Mouse (Mus musculus) forelimb bud, embryonic 11.5 days (tissue): Measurements from ENCODE around the gene Nvl.

Experiments
- DNase-seq: peaks from one replicate; pipeline ENCODE4 v3.0.0-alpha.2; 2012; ENCODE audit warnings: low read depth, low spot score

Nvl gene

GRCm38 (mm10) chr1:181143950-181144836, at the start of gene Nvl, which contains the start of gene Cnih4:
Nvl (minus strand) TSS chr1:181144204.
Cnih4 (plus strand) TSS chr1:181144693.
- DNase-seq: peak; percentile 95

DNA sequence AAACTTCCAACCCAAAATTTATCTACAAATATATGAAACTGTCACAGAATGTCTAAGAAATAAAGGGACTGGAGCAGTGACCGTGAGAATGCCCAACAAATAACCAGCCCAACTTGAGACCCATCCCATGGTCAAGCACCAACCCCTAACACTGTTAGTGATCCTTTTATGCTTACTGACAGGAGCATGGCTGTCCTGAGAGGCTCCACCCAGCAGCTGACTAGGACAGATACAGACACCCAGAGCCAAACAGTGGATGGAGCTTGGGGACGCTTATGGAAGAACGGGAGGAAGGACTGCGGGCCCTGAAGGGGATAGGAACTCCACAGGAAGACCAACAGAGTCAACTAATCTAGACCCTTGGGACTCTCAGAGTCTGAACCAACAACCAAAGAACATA, 44.9 kb upstream of the Nvl start:
- no peak for DNase-seq

DNA sequence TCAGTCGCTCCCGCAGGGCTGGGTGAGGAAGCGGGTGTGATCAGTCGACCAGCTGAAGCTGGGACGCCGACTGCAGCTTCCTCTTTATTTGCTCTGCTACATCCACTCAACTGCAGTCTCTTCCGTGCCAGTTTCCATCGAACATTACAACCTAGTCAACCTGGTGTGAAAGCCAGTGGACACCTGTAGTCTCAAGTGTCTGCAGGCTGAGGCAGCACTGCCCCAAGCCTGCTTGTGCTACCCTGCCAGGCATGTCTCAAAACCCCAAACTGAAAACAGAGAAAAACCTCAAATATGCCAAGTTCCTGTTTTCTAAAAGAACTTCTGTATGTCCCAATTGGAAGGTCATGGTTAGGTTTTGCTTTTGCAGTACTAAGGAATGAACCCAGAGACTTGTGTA, 26.2 kb upstream of the Nvl start:
- no peak for DNase-seq

GRCm38 (mm10) chr1:181168377-181168776, 24.4 kb upstream of the Nvl start:
- no peak for DNase-seq

DNA sequence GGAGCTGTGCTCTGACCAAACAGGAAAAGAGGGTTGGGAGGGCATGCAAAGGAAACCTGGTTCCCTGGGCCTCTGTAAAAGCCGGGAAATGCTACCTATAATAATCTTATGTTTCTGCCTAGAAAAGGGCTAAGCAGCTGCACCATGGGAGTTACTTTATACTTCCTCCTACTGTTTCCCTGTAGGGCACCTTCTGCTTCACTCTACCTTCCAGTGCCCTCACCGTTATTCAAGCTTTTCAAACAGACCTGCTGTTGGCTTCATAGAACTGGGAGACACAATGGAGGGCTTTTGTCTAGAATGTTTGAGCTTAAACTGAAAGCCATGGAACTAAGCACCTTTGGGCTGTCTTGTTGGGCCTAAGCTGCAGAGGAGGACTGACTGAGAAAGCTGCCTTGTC, 23.8 kb upstream of the Nvl start:
- DNase-seq: no peak

DNA sequence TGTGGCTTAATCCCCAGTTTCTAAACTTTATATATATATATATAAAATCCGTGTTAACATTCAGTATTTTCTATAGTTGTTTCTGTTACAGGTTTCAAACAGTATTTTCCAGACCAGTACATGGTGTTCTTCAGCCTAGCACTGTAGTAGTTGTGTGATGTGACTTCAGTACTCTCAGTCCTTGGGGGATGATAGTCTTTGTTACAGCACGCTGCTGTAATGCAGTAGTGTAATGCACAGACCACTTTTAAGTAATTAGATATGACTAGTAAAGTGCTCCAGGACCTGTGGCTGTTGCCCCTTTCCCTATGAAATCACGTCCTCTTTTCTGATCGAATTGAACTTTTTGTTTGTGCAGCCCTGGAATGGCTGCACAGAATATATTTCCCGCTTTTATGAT, 7.5 kb upstream of the Nvl start:
- DNase-seq: no peak

GRCm38 (mm10) chr1:181150827-181151534, 7.0 kb upstream of the Nvl start:
- DNase-seq: peak; percentile 87

- DNase-seq: no peak
Observed at GRCm38 (mm10) chr1:181150431-181150826, 6.4 kb upstream of the Nvl start.

DNA sequence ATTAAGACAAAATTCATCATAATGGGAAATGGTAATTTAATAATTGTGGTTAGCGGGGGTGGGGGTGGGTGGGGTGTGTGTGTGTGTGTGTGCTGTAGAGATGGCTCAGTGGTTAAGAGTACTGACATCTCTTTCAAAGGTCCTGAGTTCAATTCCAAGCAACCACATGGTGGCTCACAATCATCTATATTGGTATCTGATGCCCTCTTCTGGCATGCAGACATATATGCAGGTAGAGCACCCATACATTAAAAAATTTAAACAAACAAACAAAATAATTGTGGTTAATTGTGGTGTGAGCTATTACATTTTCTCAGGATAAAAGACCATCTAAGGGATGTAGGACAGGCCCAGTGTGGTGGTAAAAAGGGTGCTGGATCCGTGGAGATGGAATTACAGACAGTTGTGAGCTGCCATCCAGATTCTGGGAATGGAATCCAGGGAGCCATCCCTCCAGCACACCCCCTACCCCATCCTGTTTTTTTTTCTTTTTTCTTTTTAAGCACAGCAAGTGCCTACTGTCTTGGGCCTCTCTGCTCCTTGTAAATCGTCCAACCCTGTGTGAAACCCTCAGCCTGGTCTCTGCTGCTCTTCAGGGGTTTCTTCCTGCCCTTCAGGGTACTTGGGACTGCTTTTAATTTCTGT, 5.5 kb upstream of the Nvl start:
- no peak for DNase-seq

- no peak for DNase-seq
Observed at GRCm38 (mm10) chr1:181148540-181148939, 4.5 kb upstream of the Nvl start.

- DNase-seq: no peak
Observed at GRCm38 (mm10) chr1:181146187-181146586, 2.2 kb upstream of the Nvl start.

GRCm38 (mm10) chr1:181144966-181145365, 962 bp upstream of the Nvl start:
- DNase-seq: no peak

- DNase-seq: no peak
Observed at GRCm38 (mm10) chr1:181143609-181143949, 425 bp downstream of the Nvl start.

DNA sequence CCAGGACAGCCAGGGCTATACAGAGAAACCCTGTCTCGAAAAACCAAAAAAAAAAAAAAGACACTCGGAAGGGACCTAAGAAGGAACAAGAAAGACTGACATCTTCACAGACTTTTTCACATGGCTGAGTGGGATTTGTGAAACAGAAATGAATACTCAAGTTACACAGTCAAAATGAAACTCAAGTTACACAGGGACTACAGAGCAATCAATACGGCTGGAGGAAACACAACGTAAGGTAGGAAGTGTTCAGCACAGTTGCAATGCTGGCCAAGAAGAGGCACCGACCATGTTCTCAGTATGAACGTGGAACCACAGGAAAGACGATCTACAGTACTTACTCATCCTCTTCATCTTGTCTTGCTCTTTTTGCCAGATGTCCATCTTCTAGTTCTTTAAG, 5.3 kb downstream of the Nvl start:
- no peak for DNase-seq

- DNase-seq: no peak
Observed at GRCm38 (mm10) chr1:181131915-181132314, 12.1 kb downstream of the Nvl start.

DNA sequence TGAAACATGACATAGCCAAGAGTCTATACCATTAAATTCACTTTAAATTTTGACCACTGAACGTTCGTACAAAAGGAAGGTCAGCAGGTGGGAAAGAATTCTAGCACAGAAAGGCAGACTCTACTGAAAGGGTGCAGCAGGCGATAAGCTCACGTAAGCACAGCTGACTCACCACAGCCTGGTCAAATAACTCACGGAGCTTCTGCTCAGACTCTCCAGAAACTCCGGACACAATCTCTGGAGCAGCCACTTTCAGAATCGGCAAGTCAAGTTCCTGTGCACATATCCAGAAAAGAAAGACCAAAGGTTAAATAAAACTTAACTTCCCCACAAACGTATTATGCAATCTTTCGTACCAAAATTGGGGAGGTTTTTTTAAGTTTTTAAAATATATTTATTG, 17.2 kb downstream of the Nvl start:
- DNase-seq: no peak

DNA sequence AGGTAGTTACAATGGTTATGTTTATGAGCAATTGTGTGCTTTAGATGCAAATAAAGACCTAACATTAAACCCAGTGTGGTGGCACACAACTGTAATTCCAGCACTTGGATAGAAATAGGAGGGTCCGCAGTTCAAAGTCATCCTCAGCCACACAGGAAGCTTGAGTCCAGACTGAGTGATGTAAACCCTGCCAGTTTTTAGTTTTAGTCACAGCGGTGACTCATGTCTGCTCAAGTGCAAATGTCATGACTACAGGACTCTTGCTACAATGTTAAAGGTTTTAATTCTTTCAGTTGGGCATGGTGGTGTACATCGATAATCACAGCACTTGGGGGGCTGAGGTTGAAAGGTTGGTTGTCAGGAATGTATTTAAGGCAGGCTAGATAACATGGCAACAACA, 18.1 kb downstream of the Nvl start:
- DNase-seq: no peak

DNA sequence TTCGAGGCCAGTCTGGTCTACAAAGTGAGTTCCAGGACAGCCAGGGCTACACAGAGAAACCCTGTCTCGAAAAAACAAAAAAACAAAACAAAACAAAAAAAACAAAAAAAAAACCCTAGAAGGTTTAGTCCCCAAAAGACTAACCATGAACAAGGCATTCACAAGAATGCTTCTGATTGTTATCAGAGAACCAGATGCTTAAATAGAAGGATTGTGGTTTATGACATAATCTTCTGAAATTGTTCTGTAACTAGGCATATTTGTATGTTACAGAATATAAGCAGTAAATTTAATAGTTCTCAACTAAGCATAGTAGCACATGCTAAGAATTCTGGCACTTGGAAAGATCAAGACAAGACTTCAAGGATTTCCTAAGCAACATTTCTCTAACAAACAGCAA, 19.9 kb downstream of the Nvl start:
- no peak for DNase-seq

DNA sequence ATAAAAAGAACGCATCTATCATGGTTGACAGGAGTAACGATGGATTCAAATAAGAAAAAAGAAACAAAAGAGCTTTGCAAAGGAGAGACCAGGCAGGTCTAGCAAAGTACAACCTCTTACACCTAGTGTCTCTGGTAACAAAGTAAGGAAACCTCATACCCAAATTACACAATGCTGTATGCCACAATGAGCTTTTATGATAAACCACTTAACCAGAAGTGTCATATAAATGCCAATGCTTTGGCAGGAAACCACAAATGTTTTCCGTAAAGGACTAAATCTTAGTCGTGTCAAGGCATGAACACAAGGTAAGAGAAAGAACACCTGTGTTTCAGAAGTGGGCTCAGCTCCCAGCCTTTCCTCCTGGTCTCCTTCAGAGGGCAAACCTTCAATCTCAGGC, 26.9 kb downstream of the Nvl start:
- no peak for DNase-seq

- DNase-seq: no peak
Observed at GRCm38 (mm10) chr1:181090048-181090447, 54.0 kb downstream of the Nvl start.

DNA sequence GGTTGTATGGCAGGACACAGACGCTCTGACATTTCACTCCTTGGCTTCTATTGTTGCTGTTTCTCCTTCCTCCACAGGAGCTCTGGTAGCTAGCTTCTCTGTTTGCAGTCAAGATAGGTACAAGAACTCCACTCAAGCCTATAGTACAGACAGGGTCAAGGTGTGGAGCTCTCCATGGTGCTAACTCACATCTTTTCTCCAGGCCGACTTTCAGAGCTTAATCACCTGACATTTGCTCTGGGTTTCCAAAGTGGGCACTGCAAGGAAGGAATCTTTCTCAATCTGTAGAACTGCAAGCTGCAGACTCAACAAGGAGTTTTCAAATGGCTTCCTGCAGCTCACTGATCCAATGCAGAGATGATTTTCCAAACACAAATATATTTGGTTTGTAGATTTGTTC, 60.0 kb downstream of the Nvl start:
- peak; percentile 70 for DNase-seq

DNA sequence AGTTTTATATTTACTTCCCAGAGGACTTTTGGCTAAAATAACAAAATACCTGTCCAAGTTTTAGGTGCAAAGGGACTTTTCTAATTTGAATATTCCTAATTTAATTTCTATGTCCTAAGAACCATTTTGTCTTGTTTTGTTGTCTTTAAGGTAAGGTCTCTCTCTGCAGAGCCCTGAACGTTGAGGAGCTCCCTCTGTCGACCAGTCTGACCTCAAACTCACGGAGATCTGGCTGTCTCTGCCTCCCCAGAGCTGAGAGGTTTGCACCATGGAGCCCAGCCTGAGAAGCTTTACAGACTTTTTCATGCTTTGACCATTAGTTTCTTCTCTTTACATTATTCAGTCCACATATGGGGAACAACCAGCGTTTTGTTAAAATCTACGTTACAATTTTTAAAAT, 70.9 kb downstream of the Nvl start:
- no peak for DNase-seq

GRCm38 (mm10) chr1:181069671-181070070, 74.3 kb downstream of the Nvl start:
- DNase-seq: no peak
